Mouse (Mus musculus) heart, postnatal 0 days (tissue): ENCODE data around the gene Hras.
A peak's percentile ranks its signal among the peaks of the same experiment; 100 is the strongest.

Experiments used
- CTCF ChIP-seq: IDR thresholded peaks from 2 replicates; pipeline ENCODE4 v1.5.1; 2016; ENCODE audit warnings: antibody characterized with exemption, control low read depth, low read depth
- EP300 ChIP-seq: IDR thresholded peaks from 2 replicates; pipeline ENCODE4 v1.6.1; 2016; ENCODE audit warnings: antibody characterized with exemption, low read depth

GRCm38 (mm10) chr7:141176173-141176572 is 17.6 kb downstream of the Hras start:
- TF ChIP-seq CTCF (peak; percentile 98), EP300 (no peak)
